Mouse (Mus musculus) thymus, postnatal 4 days (tissue): Measurements from ENCODE around the gene Dennd5b.

ENCODE experiments used
- DNase-seq: peaks from one replicate; pipeline ENCODE4 v3.0.0; 2021

Gene Dennd5b

GRCm38 (mm10) chr6:148945509-148946408, 155.7 kb downstream of the Dennd5b start:
- DNase-seq: peak; percentile 67

- peak; percentile 75 for DNase-seq
Measured at GRCm38 (mm10) chr6:148944767-148945508, 156.5 kb downstream of the Dennd5b start.

GRCm38 (mm10) chr6:148944344-148944766, 157.1 kb downstream of the Dennd5b start:
- DNase-seq: no peak

- no peak for DNase-seq
Measured at GRCm38 (mm10) chr6:148943695-148944094, 157.8 kb downstream of the Dennd5b start.

GRCm38 (mm10) chr6:148942406-148942805, 159.1 kb downstream of the Dennd5b start:
- DNase-seq: no peak

- no peak for DNase-seq
Measured at GRCm38 (mm10) chr6:148941880-148942279, 159.6 kb downstream of the Dennd5b start.

GRCm38 (mm10) chr6:148940383-148940782, 161.1 kb downstream of the Dennd5b start:
- DNase-seq: peak; percentile 57
